Mouse (Mus musculus) left cerebral cortex, postnatal 25 days (tissue): ENCODE data around the gene 9330159F19Rik. TPM values are rescaled to one million over a fixed set of nuclear protein-coding genes. Genes with fewer than 3 reads are reported as not detected.

Experiments
- total RNA-seq, 2 experiments: library from RNA; stranded (reverse); gene quantifications; 2 replicates each; pipeline ENCODE4 v1.2.3; 2021

The 9330159F19Rik gene
- total RNA-seq, 2 experiments from 2014 or later, result 77.3 to 81.8 TPM

Other genes with a start within 250 kb of the 9330159F19Rik start
- not detected for gene 2310057J18Rik, start 225.3 kb upstream of the 9330159F19Rik start, total RNA-seq
- 100 to 1,000 TPM; 157 to 166 TPM for gene Soga3, start 67.8 kb upstream of the 9330159F19Rik start, total RNA-seq
- gene Gm49353, start 12.7 kb upstream of the 9330159F19Rik start, total RNA-seq, result 10 to 100 TPM; 23.8 to 31.2 TPM
- 10 to 100 TPM; 24.2 to 26.5 TPM for gene Echdc1, start 101.6 kb downstream of the 9330159F19Rik start, total RNA-seq
- gene Rnf146, start 150.8 kb downstream of the 9330159F19Rik start, total RNA-seq, result 10 to 100 TPM; 93.6 to 95.2 TPM